8 mouse cellular contexts compared by ENCODE assay signal in genomic region chr11:50931021-50931420, GRCm38 (mm10). TPM values are rescaled to one million over a fixed set of nuclear protein-coding genes. Genes with fewer than 3 reads are reported as not detected.
DNase-seq lines count a peak whose midpoint lies in the region; ATAC-seq and TF ChIP-seq lines count a peak whose summit lies in the region.

No protein-coding gene starts in this region.

- H3K4me1 ChIP-seq in heart, embryonic 11.5 days (ENCODE audit: control insufficient read depth, insufficient read depth, low read length): no peaks in the 10 kb centered on the region
- H3K4me1 ChIP-seq in E14TG2a.4 (replicated peaks; ENCODE audit: low read depth, low read length): peaks cover 27% of the 10 kb centered on the region
- H3K4me1 ChIP-seq in forebrain, embryonic 11.5 days (replicated peaks; ENCODE audit: control insufficient read depth, insufficient read depth, low read length): peaks cover 5% of the 10 kb centered on the region
- peaks cover 7% of the 10 kb centered on the region; the same call in 1 of the 2 replicates for H3K4me1 ChIP-seq in limb, embryonic 13.5 days
- peaks cover 7% of the 10 kb centered on the region; the same call in 1 of the 2 replicates for H3K4me1 ChIP-seq in olfactory bulb, adult 2 months (ENCODE audit: control insufficient read depth, insufficient read depth, low read length)

- no peak for DNase-seq in heart, postnatal 36 days
- DNase-seq in forebrain, embryonic 11.5 days (ENCODE audit: low spot score): peak; percentile 54
- DNase-seq in thymus, postnatal 36 days: no peak
- DNase-seq in right cerebral cortex, adult 2 months (ENCODE audit: low spot score in 2 of 2): no peak

- no peak overlapping the region for H3K27ac ChIP-seq in heart, embryonic 11.5 days (ENCODE audit: low read depth, low read length)
- no peak overlapping the region for H3K27ac ChIP-seq in forebrain, embryonic 11.5 days (ENCODE audit: low read depth, low read length)
- peak overlapping the region; percentile 28; the same call in 1 of the 2 replicates for H3K27ac ChIP-seq in limb, embryonic 13.5 days
- H3K27ac ChIP-seq in olfactory bulb, adult 2 months (ENCODE audit: insufficient read depth, low read depth, low read length): peak overlapping the region; percentile 81

- H3K9ac ChIP-seq in heart, embryonic 11.5 days (ENCODE audit: low read depth, low read length): peak overlapping the region; percentile 79
- peak overlapping the region; percentile 64 for H3K9ac ChIP-seq in forebrain, embryonic 11.5 days (ENCODE audit: low read length)
- H3K9ac ChIP-seq in limb, embryonic 13.5 days: peak overlapping the region; percentile 81

- no peak for TF ChIP-seq CTCF in E14TG2a.4 (conservative IDR thresholded peaks at IDR 0.05; ENCODE audit: low read length)
- no peak for TF ChIP-seq CTCF in olfactory bulb, adult 2 months (IDR thresholded peaks at IDR 0.05; ENCODE audit: insufficient read depth, low read depth, low read length)

- WGBS in heart, embryonic 11.5 days (ENCODE audit: insufficient replicate concordance): 1% methylated on average over 16 of the region's 16 CpGs
- 3% methylated on average over 16 of the region's 16 CpGs for whole genome bisulfite sequencing in forebrain, embryonic 11.5 days
- 2% methylated on average over 16 of the region's 16 CpGs for WGBS in limb, embryonic 13.5 days
- under 1% methylated on average over 16 of the region's 16 CpGs for WGBS in olfactory bulb, adult 2 months

- intact Hi-C loops in heart, postnatal 36 days (cut with DNase I): loop anchor here (2.0 to 5.0 kb wide), 3 partner anchors 104 to 331 kb away; partner anchors contain the start of genes BC049762, Clk4, Zfp354a and Zfp354c

- H3K36me3 ChIP-seq in heart, embryonic 11.5 days (ENCODE audit: control insufficient read depth, insufficient read depth, low read length): no peaks in the 10 kb centered on the region
- H3K36me3 ChIP-seq in E14TG2a.4 (ENCODE audit: insufficient read depth, low read length): no peaks in the 10 kb centered on the region
- H3K36me3 ChIP-seq in forebrain, embryonic 11.5 days (ENCODE audit: control insufficient read depth, insufficient read depth, low read length): no peaks in the 10 kb centered on the region
- no peaks in the 10 kb centered on the region for H3K36me3 ChIP-seq in limb, embryonic 13.5 days

- H3K9me3 ChIP-seq in heart, embryonic 11.5 days (replicated peaks; ENCODE audit: control insufficient read depth, low read length): no peaks in the 10 kb centered on the region
- no peaks in the 10 kb centered on the region for H3K9me3 ChIP-seq in E14TG2a.4 (ENCODE audit: low read length)
- H3K9me3 ChIP-seq in forebrain, embryonic 11.5 days (ENCODE audit: control insufficient read depth, low read length): no peaks in the 10 kb centered on the region
- no peaks in the 10 kb centered on the region for H3K9me3 ChIP-seq in limb, embryonic 13.5 days

- H3K27me3 ChIP-seq in heart, embryonic 11.5 days (ENCODE audit: control insufficient read depth, insufficient read depth, low read length): 0 out of 2 replicates have a peak, but pooled peaks cover 2% of the 10 kb centered on the region
- H3K27me3 ChIP-seq in E14TG2a.4 (ENCODE audit: insufficient read depth, low read length): peaks cover 44% of the 10 kb centered on the region
- peaks cover 5% of the 10 kb centered on the region; the same call in 1 of the 2 replicates for H3K27me3 ChIP-seq in forebrain, embryonic 11.5 days (ENCODE audit: control insufficient read depth, insufficient read depth, low read length)
- peaks cover 12% of the 10 kb centered on the region for H3K27me3 ChIP-seq in limb, embryonic 13.5 days

- ATAC-seq in heart, embryonic 11.5 days (replicated peaks; ENCODE audit: insufficient number of reproducible peaks, low FRiP score, low TSS enrichment): 0 out of 2 replicates have a peak, but pooled peaks have one; percentile 46
- 0 out of 2 replicates have a peak, but pooled peaks have one; percentile 1 for ATAC-seq in forebrain, embryonic 11.5 days (replicated peaks; ENCODE audit: low FRiP score)
- ATAC-seq in limb, embryonic 13.5 days (ENCODE audit: low FRiP score, low read depth): peak; percentile 57; the same call in 1 of the 2 replicates

- peak overlapping the region; percentile 94 for H3K4me2 ChIP-seq in heart, embryonic 11.5 days
- H3K4me2 ChIP-seq in forebrain, embryonic 11.5 days (ENCODE audit: low read depth, low read length, severe bottlenecking): peak overlapping the region; percentile 93
- peak overlapping the region; percentile 93 for H3K4me2 ChIP-seq in limb, embryonic 13.5 days (replicated peaks)

- no peak for TF ChIP-seq POLR2A in olfactory bulb, adult 2 months (IDR thresholded peaks at IDR 0.05; ENCODE audit: insufficient read depth, low read depth, low read length)

- peak overlapping the region; percentile 72 for H3K4me3 ChIP-seq in heart, embryonic 11.5 days (ENCODE audit: low read depth, low read length)
- peak overlapping the region; percentile 84 for H3K4me3 ChIP-seq in E14TG2a.4 (replicated peaks; ENCODE audit: low read length)
- H3K4me3 ChIP-seq in forebrain, embryonic 11.5 days (ENCODE audit: low read depth, low read length): peak overlapping the region; percentile 57
- H3K4me3 ChIP-seq in limb, embryonic 13.5 days: peak overlapping the region; percentile 67
- H3K4me3 ChIP-seq in olfactory bulb, adult 2 months (ENCODE audit: insufficient read depth, low read depth, low read length): peak overlapping the region; percentile 77

RNA-seq across cellular contexts. Expression of gene Zfp354b, which starts 0.4 kb away (rescaled TPM):
- polyA plus RNA-seq in heart, embryonic 11.5 days (2014; fragmentation: Nextera tagmentation; extraction: Ambion mirVana): 0.30 and 0.82 TPM in 2 replicates
- total RNA-seq in heart, postnatal 36 days (2021): 1 to 10 TPM; 1.4 TPM
- 1.0 and 1.9 TPM in 2 replicates for polyA plus RNA-seq in forebrain, embryonic 11.5 days (2014; fragmentation: Nextera tagmentation; extraction: Ambion mirVana)
- 1.4 and 2.1 TPM in 2 replicates for polyA plus RNA-seq in limb, embryonic 13.5 days (2015; fragmentation: Nextera tagmentation; extraction: Ambion mirVana)
- not detected in 2 replicates for polyA plus RNA-seq in olfactory bulb, adult 2 months (2012; ENCODE audit: insufficient read depth, insufficient read length, low replicate concordance, missing spikeins)

RNA-seq across cellular contexts. Expression of gene 4933414I15Rik, which starts 12.5 kb away (rescaled TPM):
- not detected in 2 replicates for polyA plus RNA-seq in heart, embryonic 11.5 days (2014; fragmentation: Nextera tagmentation; extraction: Ambion mirVana)
- total RNA-seq in heart, postnatal 36 days (2021): not detected
- polyA plus RNA-seq in forebrain, embryonic 11.5 days (2014; fragmentation: Nextera tagmentation; extraction: Ambion mirVana): not detected in 2 replicates
- not detected in 2 replicates for polyA plus RNA-seq in limb, embryonic 13.5 days (2015; fragmentation: Nextera tagmentation; extraction: Ambion mirVana)
- not detected in 2 replicates for polyA plus RNA-seq in olfactory bulb, adult 2 months (2012; ENCODE audit: insufficient read depth, insufficient read length, low replicate concordance, missing spikeins)

RNA-seq across cellular contexts. Expression of gene Zfp2, which starts 15.1 kb away (rescaled TPM):
- 9.2 and 11.2 TPM in 2 replicates for polyA plus RNA-seq in heart, embryonic 11.5 days (2014; fragmentation: Nextera tagmentation; extraction: Ambion mirVana)
- total RNA-seq in heart, postnatal 36 days (2021): 1 to 10 TPM; 3.1 TPM
- polyA plus RNA-seq in forebrain, embryonic 11.5 days (2014; fragmentation: Nextera tagmentation; extraction: Ambion mirVana): 33.6 and 35.6 TPM in 2 replicates
- polyA plus RNA-seq in limb, embryonic 13.5 days (2015; fragmentation: Nextera tagmentation; extraction: Ambion mirVana): 12.7 and 14.3 TPM in 2 replicates
- polyA plus RNA-seq in olfactory bulb, adult 2 months (2012; ENCODE audit: insufficient read depth, insufficient read length, low replicate concordance, missing spikeins): not detected in 2 replicates

RNA-seq across cellular contexts. Expression of gene Prop1, which starts 22.5 kb away (rescaled TPM):
- not detected in 2 replicates for polyA plus RNA-seq in heart, embryonic 11.5 days (2014; fragmentation: Nextera tagmentation; extraction: Ambion mirVana)
- not detected for total RNA-seq in heart, postnatal 36 days (2021)
- not detected in 2 replicates for polyA plus RNA-seq in forebrain, embryonic 11.5 days (2014; fragmentation: Nextera tagmentation; extraction: Ambion mirVana)
- not detected in 2 replicates for polyA plus RNA-seq in limb, embryonic 13.5 days (2015; fragmentation: Nextera tagmentation; extraction: Ambion mirVana)
- polyA plus RNA-seq in olfactory bulb, adult 2 months (2012; ENCODE audit: insufficient read depth, insufficient read length, low replicate concordance, missing spikeins): not detected in 2 replicates

RNA-seq across cellular contexts. Expression of gene Olfr1378, which starts 35.3 kb away (rescaled TPM):
- not detected in 2 replicates for polyA plus RNA-seq in heart, embryonic 11.5 days (2014; fragmentation: Nextera tagmentation; extraction: Ambion mirVana)
- total RNA-seq in heart, postnatal 36 days (2021): not detected
- polyA plus RNA-seq in forebrain, embryonic 11.5 days (2014; fragmentation: Nextera tagmentation; extraction: Ambion mirVana): not detected in 2 replicates
- 0.04 TPM in 1 of 2 replicates, not detected in the other for polyA plus RNA-seq in limb, embryonic 13.5 days (2015; fragmentation: Nextera tagmentation; extraction: Ambion mirVana)
- not detected in 2 replicates for polyA plus RNA-seq in olfactory bulb, adult 2 months (2012; ENCODE audit: insufficient read depth, insufficient read length, low replicate concordance, missing spikeins)

Comparison
In these comparisons a context has a peak if more than half of its experiments do, and no peak if none do; other contexts are left out.
1. ATAC-seq: peak in every context shown above with its lines; median percentile 57 in limb, embryonic 13.5 days; 46 in heart, embryonic 11.5 days; 1 in forebrain, embryonic 11.5 days.
2. H3K27ac ChIP-seq: peak in limb, embryonic 13.5 days (single experiment) and olfactory bulb, adult 2 months (single experiment); none in heart, embryonic 11.5 days (single experiment) and forebrain, embryonic 11.5 days (single experiment).
3. RNA of gene Zfp2, which starts 15.1 kb away (polyA plus RNA-seq): 33.6 to 35.6 TPM in forebrain, embryonic 11.5 days, 12.7 to 14.3 TPM in limb, embryonic 13.5 days and 9.2 to 11.2 TPM in heart, embryonic 11.5 days; not detected in olfactory bulb, adult 2 months; every median in the first group is over 10 times any median in the second.
4. Peak in every context shown above with its lines, with median percentiles within 50 percentile points of each other: H3K4me2 ChIP-seq, H3K4me3 ChIP-seq and H3K9ac ChIP-seq.